In genomic region chr10:68417074-68417790, GRCm38 (mm10) we compare ENCODE assay signal across 23 mouse cellular contexts.
"Had no signal": no experiment of that assay in that cellular context is flagged by ENCODE, and none has a peak within 500 bp of the region (broad histone marks: within the 10 kb centered on the region; RNA-seq: fewer than 3 reads in every experiment).

No protein-coding gene starts in this region.

- H3K4me1 ChIP-seq: heart, embryonic 10.5 days; heart, embryonic 12.5 days; hindbrain, embryonic 10.5 days; hindbrain, embryonic 12.5 days; intestine, embryonic 15.5 days; limb, embryonic 13.5 days; limb, embryonic 15.5 days; liver, embryonic 12.5 days had no signal

- DNase-seq: gastrocnemius, postnatal 25 days; heart, postnatal 10 days; heart, postnatal 4 days; kidney, adult 18-20 months; kidney, adult 8-10 months; kidney, postnatal 10 days; kidney, postnatal 25 days; kidney, postnatal 4 days; layer of hippocampus, adult 9-11 months; layer of hippocampus, postnatal 36 days; left cerebral cortex, postnatal 4 days had no signal

- ATAC-seq: hindbrain, embryonic 16.5 days; inflammation-experienced regulatory T-cells, adult 6 months; intestine, embryonic 15.5 days; intestine, postnatal 0 days; liver, embryonic 12.5 days had no signal

- H3K4me3 ChIP-seq: heart, embryonic 10.5 days; heart, embryonic 12.5 days; hindbrain, embryonic 10.5 days; hindbrain, embryonic 12.5 days; intestine, embryonic 15.5 days; layer of hippocampus, adult 2 months; limb, embryonic 13.5 days; limb, embryonic 15.5 days; liver, embryonic 12.5 days had no signal
